Mouse (Mus musculus): ENCODE results near the gene Nde1.

GRCm38 (mm10) chr16:14159746-14160131 lies 3.3 kb upstream of the Nde1 start:
- TF ChIP-seq CTCF (IDR thresholded peaks at IDR 0.05; ENCODE audit: low read depth, low read length), result no peak
- TF ChIP-seq EP300 (IDR thresholded peaks at IDR 0.05; ENCODE audit: insufficient read depth, low read depth, low read length), result no peak

Data from ES-Bruce4 (cell line).